Mouse (Mus musculus) frontal cortex, postnatal 36 days (tissue): Measurements from ENCODE around the gene Tax1bp1.

ENCODE experiments used
- DNase-seq, 2 experiments: peaks; one replicate each; pipeline ENCODE4 v3.0.0; 2022; ENCODE audit warnings: low spot score in 2 of 2

The Tax1bp1 gene

GRCm38 (mm10) chr6:52705280-52705679 is 8.2 kb upstream of the Tax1bp1 start:
- DNase-seq = no peak

- DNase-seq = no peak
Observed at GRCm38 (mm10) chr6:52707815-52708214, 5.7 kb upstream of the Tax1bp1 start.

- no peak for DNase-seq
Observed at GRCm38 (mm10) chr6:52712563-52712962, 966 bp upstream of the Tax1bp1 start.

GRCm38 (mm10) chr6:52713897-52714509 is 474 bp downstream of the Tax1bp1 start:
- peak; percentile 66 to 68 for DNase-seq

- no peak for DNase-seq
Observed at GRCm38 (mm10) chr6:52717493-52718192, 4.1 kb downstream of the Tax1bp1 start.

- DNase-seq = peak; percentile 61 to 76
Observed at GRCm38 (mm10) chr6:52724805-52725439, 11.4 kb downstream of the Tax1bp1 start.

- no peak for DNase-seq
Observed at GRCm38 (mm10) chr6:52730338-52730737, 16.8 kb downstream of the Tax1bp1 start.

- no peak for DNase-seq
Observed at GRCm38 (mm10) chr6:52734630-52735029, 21.1 kb downstream of the Tax1bp1 start.

GRCm38 (mm10) chr6:52752832-52753231 is 39.3 kb downstream of the Tax1bp1 start:
- no peak for DNase-seq

- DNase-seq = no peak
Observed at GRCm38 (mm10) chr6:52765206-52765605, 51.7 kb downstream of the Tax1bp1 start.

- DNase-seq = no peak
Observed at GRCm38 (mm10) chr6:52770789-52771188, 57.3 kb downstream of the Tax1bp1 start.

GRCm38 (mm10) chr6:52773132-52773531 is 59.6 kb downstream of the Tax1bp1 start:
- DNase-seq = no peak

GRCm38 (mm10) chr6:52775350-52775749 is 61.8 kb downstream of the Tax1bp1 start:
- no peak for DNase-seq

- DNase-seq = no peak
Observed at GRCm38 (mm10) chr6:52775956-52776355, 62.4 kb downstream of the Tax1bp1 start.

GRCm38 (mm10) chr6:52777034-52777433 is 63.5 kb downstream of the Tax1bp1 start:
- DNase-seq = no peak

GRCm38 (mm10) chr6:52778523-52778922 is 65.0 kb downstream of the Tax1bp1 start:
- DNase-seq = no peak

- no peak for DNase-seq
Observed at GRCm38 (mm10) chr6:52779546-52779945, 66.0 kb downstream of the Tax1bp1 start.

GRCm38 (mm10) chr6:52790316-52790715 is 76.8 kb downstream of the Tax1bp1 start:
- no peak for DNase-seq

GRCm38 (mm10) chr6:52790781-52791180 is 77.3 kb downstream of the Tax1bp1 start:
- DNase-seq = no peak

GRCm38 (mm10) chr6:52792455-52792854 is 78.9 kb downstream of the Tax1bp1 start:
- DNase-seq = no peak

GRCm38 (mm10) chr6:52795029-52795841 is 81.7 kb downstream of the Tax1bp1 start:
- peak in 1 of 2 experiments; percentile 37 for DNase-seq

GRCm38 (mm10) chr6:52796035-52796598 is 82.6 kb downstream of the Tax1bp1 start:
- peak in 1 of 2 experiments; percentile 25 for DNase-seq
